Mouse (Mus musculus): ENCODE results near the gene Cyp3a41a. TPM values are rescaled to one million over a fixed set of nuclear protein-coding genes. Genes with fewer than 3 reads are reported as not detected.
"Not testable (repeated sequence)": the region's sequence is repeated elsewhere in the genome, so short reads cannot be mapped to it uniquely, and the experiment has no call there.

The Cyp3a41a gene
- polyA plus RNA-seq (2012; rRNA removed), result 0.75 TPM in 1 of 2 replicates, not detected in the other

GRCm38 (mm10) chr5:145720036-145720435 is at the start of gene Cyp3a41a:
Cyp3a41a (minus strand) TSS chr5:145720136.
- not testable (repeated sequence) for H3K27ac ChIP-seq (ENCODE audit: control insufficient read depth, insufficient read depth, low read length); H3K4me1 ChIP-seq (replicated peaks; ENCODE audit: control insufficient read depth, insufficient read depth, low read length); H3K27me3 ChIP-seq (ENCODE audit: control insufficient read depth, insufficient read depth, low read length); H3K36me3 ChIP-seq (ENCODE audit: control insufficient read depth, insufficient read depth, low read length); DNase-seq; H3K4me3 ChIP-seq (ENCODE audit: control insufficient read depth, insufficient read depth, low read length)
- 85% methylated on average over 1 of the region's 2 CpGs for WGBS

DNA sequence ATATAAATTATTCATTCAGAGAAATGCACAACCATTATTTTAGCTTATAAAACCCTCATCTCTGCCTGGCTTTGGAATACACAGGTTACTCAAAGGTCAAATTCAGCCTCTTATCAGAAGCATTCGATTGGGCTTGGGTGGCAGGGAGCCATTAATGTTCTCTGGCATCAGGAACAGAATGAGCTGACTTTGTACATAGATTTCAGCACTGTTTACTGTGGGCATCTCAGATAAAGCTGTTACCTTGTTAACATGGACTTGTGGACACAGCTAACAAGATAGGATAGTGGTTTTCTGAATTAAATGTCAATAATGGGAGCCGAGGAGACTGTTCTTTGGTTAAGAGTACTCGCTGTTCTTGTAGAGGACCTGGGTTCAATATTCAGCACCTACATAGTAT is 17.6 kb upstream of the Cyp3a41a start:
- not testable (repeated sequence) for H3K4me3 ChIP-seq (ENCODE audit: control insufficient read depth, insufficient read depth, low read length); H3K36me3 ChIP-seq (ENCODE audit: control insufficient read depth, insufficient read depth, low read length); H3K27ac ChIP-seq (ENCODE audit: control insufficient read depth, insufficient read depth, low read length); H3K27me3 ChIP-seq (ENCODE audit: control insufficient read depth, insufficient read depth, low read length); H3K4me1 ChIP-seq (replicated peaks; ENCODE audit: control insufficient read depth, insufficient read depth, low read length); DNase-seq
- WGBS, result 85% methylated on average over 3 of the region's 3 CpGs

DNA sequence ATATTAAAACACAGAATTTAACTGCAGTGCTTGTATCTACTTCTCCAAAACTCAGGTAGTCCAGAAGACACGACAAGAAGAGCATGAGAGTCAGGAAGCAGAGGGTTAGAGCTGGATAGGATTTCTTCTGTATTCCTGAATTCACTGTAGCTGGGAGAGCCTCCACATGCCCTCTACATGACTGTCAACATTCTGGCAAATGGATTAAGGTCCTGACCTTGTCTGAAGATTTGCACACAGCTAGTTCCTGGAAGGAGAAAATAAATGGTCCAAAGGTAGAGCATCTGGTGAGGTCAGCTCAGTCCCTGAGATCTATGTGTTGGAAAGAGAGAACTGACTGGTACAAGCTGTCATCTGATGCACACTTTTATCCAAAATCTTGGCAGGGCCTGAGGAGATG is 5.6 kb downstream of the Cyp3a41a start:
- 35% methylated on average over 1 of the region's 1 CpGs for WGBS
- not testable (repeated sequence) for H3K36me3 ChIP-seq (ENCODE audit: control insufficient read depth, insufficient read depth, low read length)

GRCm38 (mm10) chr5:145707372-145707771 is 12.6 kb downstream of the Cyp3a41a start:
- H3K27me3 ChIP-seq (ENCODE audit: control insufficient read depth, insufficient read depth, low read length); DNase-seq; H3K4me3 ChIP-seq (ENCODE audit: control insufficient read depth, insufficient read depth, low read length); H3K4me1 ChIP-seq (replicated peaks; ENCODE audit: control insufficient read depth, insufficient read depth, low read length); H3K27ac ChIP-seq (ENCODE audit: control insufficient read depth, insufficient read depth, low read length); H3K36me3 ChIP-seq (ENCODE audit: control insufficient read depth, insufficient read depth, low read length): not testable (repeated sequence)
- WGBS, result 83% methylated on average over 2 of the region's 2 CpGs

More for the DNA sequence above, 5.6 kb downstream of the Cyp3a41a start:
- not testable (repeated sequence) for H3K4me1 ChIP-seq (replicated peaks; ENCODE audit: control insufficient read depth, insufficient read depth, low read length); H3K27me3 ChIP-seq (ENCODE audit: control insufficient read depth, insufficient read depth, low read length); H3K27ac ChIP-seq (ENCODE audit: control insufficient read depth, insufficient read depth, low read length); H3K4me3 ChIP-seq (ENCODE audit: control insufficient read depth, insufficient read depth, low read length); DNase-seq

- 90% methylated on average over 7 of the region's 7 CpGs for WGBS
- TF ChIP-seq CTCF (IDR thresholded peaks at IDR 0.05; ENCODE audit: borderline replicate concordance, control insufficient read depth, extremely low read depth, insufficient read depth, low read length, poor library complexity), result no peak
- no peak for TF ChIP-seq POLR2A (IDR thresholded peaks at IDR 0.05; ENCODE audit: control insufficient read depth, extremely low read depth, insufficient read depth, low read length, poor library complexity)
- no peaks in the 10 kb centered on the region for H3K36me3 ChIP-seq (ENCODE audit: control insufficient read depth, insufficient read depth, low read length)
- H3K27ac ChIP-seq (ENCODE audit: control insufficient read depth, insufficient read depth, low read length), result no peak overlapping the region
- H3K4me3 ChIP-seq (ENCODE audit: control insufficient read depth, insufficient read depth, low read length), result no peak overlapping the region
- DNase-seq, result no peak
- no peaks in the 10 kb centered on the region for H3K4me1 ChIP-seq (replicated peaks; ENCODE audit: control insufficient read depth, insufficient read depth, low read length)
- H3K27me3 ChIP-seq (ENCODE audit: control insufficient read depth, insufficient read depth, low read length), result no peaks in the 10 kb centered on the region
These were observed 57.9 kb downstream of the Cyp3a41a start for GRCm38 (mm10) chr5:145662007-145662406.

- H3K27ac ChIP-seq (ENCODE audit: control insufficient read depth, insufficient read depth, low read length), result no peak overlapping the region
- H3K4me1 ChIP-seq (replicated peaks; ENCODE audit: control insufficient read depth, insufficient read depth, low read length), result no peaks in the 10 kb centered on the region
- H3K27me3 ChIP-seq (ENCODE audit: control insufficient read depth, insufficient read depth, low read length), result no peaks in the 10 kb centered on the region
- WGBS, result 78% methylated on average over 4 of the region's 4 CpGs
- DNase-seq, result no peak
- H3K36me3 ChIP-seq (ENCODE audit: control insufficient read depth, insufficient read depth, low read length), result no peaks in the 10 kb centered on the region
- TF ChIP-seq CTCF (IDR thresholded peaks at IDR 0.05; ENCODE audit: borderline replicate concordance, control insufficient read depth, extremely low read depth, insufficient read depth, low read length, poor library complexity) (no peak), POLR2A (IDR thresholded peaks at IDR 0.05; ENCODE audit: control insufficient read depth, extremely low read depth, insufficient read depth, low read length, poor library complexity) (no peak)
- H3K4me3 ChIP-seq (ENCODE audit: control insufficient read depth, insufficient read depth, low read length), result no peak overlapping the region
These were observed 72.2 kb downstream of the Cyp3a41a start for GRCm38 (mm10) chr5:145647779-145648178.

Other genes starting within 250 kb of the Cyp3a41a start
- gene Cyp3a41b, start 135.4 kb downstream of the Cyp3a41a start, polyA plus RNA-seq (2012; rRNA removed), result not detected in 2 replicates
- gene Cyp3a44, start 85.7 kb upstream of the Cyp3a41a start, polyA plus RNA-seq (2012; rRNA removed), result not detected in 2 replicates
- 0.04 and 0.77 TPM in 2 replicates for gene Cyp3a11, start 159.8 kb upstream of the Cyp3a41a start, polyA plus RNA-seq (2012; rRNA removed)

Measured in thymus, adult 2 months (tissue).